Mouse (Mus musculus) CH12.LX (cell line): ENCODE results near the gene Igfbp5. TPM values are rescaled to one million over a fixed set of nuclear protein-coding genes. Genes with fewer than 3 reads are reported as not detected.

ENCODE experiments used
- DNase-seq: peaks from one replicate; pipeline ENCODE4 v3.0.0-alpha.2; 2013; ENCODE audit errors: extremely low read depth
- H3K27ac ChIP-seq: 2 replicates; pipeline ENCODE4 v1.5.1; 2012; ENCODE audit warnings: low read depth, mild to moderate bottlenecking, control low read depth, moderate library complexity; ENCODE audit not compliant: insufficient read depth
- H3K27me3 ChIP-seq: replicated peaks from 2 replicates; pipeline ENCODE3; 2012; ENCODE audit warnings: inconsistent platforms
- H3K36me3 ChIP-seq, 2 experiments: replicated peaks in 1 of 2; 2 replicates each; pipeline versions ENCODE3 to v1.6.1; 2012; ENCODE audit warnings: inconsistent platforms in 1 of 2, low read length in 1 of 2, mild to moderate bottlenecking in 1 of 2, mixed read lengths in 1 of 2, moderate library complexity in 1 of 2; ENCODE audit not compliant: control insufficient read depth in 1 of 2, insufficient read depth in 1 of 2
- H3K4me1 ChIP-seq, 2 experiments: 2 replicates each; pipeline ENCODE4 v1.6.1; 2012; ENCODE audit warnings: inconsistent platforms in 1 of 2, moderate library complexity in 1 of 2; ENCODE audit not compliant: insufficient read depth in 2 of 2, control insufficient read depth in 1 of 2
- H3K4me2 ChIP-seq: 2 replicates; pipeline ENCODE4 v1.6.1; 2012; ENCODE audit warnings: low read depth, mild to moderate bottlenecking, control low read depth; ENCODE audit not compliant: poor library complexity, insufficient read depth, severe bottlenecking
- H3K4me3 ChIP-seq, 3 experiments: fragments of 150-350 bp in 1 of 3; sonication (generic) in 1 of 3; replicated peaks in 1 of 3; 2 replicates each; pipeline versions ENCODE3 to v1.5.1; 2011 to 2012; ENCODE audit warnings: low read depth in 2 of 3, low read length in 2 of 3, mild to moderate bottlenecking in 2 of 3, moderate library complexity in 2 of 3, control low read depth in 1 of 3, improper control_type of control experiment in 1 of 3, inconsistent platforms in 1 of 3, mixed read lengths in 1 of 3; ENCODE audit not compliant: poor library complexity in 1 of 3
- H3K79me2 ChIP-seq: replicated peaks from 2 replicates; pipeline ENCODE4 v1.6.1; 2012; ENCODE audit warnings: mild to moderate bottlenecking, moderate library complexity; ENCODE audit not compliant: control insufficient read depth, poor library complexity, insufficient read depth, severe bottlenecking; ENCODE audit errors: extremely low read depth
- H3K9ac ChIP-seq: 2 replicates; pipeline ENCODE4 v1.6.1; 2012; ENCODE audit warnings: low read depth, mild to moderate bottlenecking, control low read depth, moderate library complexity; ENCODE audit not compliant: insufficient read depth
- H3K9me3 ChIP-seq: replicated peaks from 2 replicates; pipeline ENCODE3; 2012; ENCODE audit warnings: low read length, inconsistent platforms, mixed read lengths
- BHLHE40 ChIP-seq: IDR thresholded peaks from 2 replicates; pipeline ENCODE4 v1.6.1; 2011; ENCODE audit warnings: mild to moderate bottlenecking, low read depth, low read length, improper control_type of control experiment
- CHD1 ChIP-seq: IDR thresholded peaks from 2 replicates; pipeline ENCODE4 v1.6.1; 2012; ENCODE audit warnings: low read depth, low read length, improper control_type of control experiment, inconsistent platforms
- CHD2 ChIP-seq: IDR thresholded peaks from 2 replicates; pipeline ENCODE4 v1.6.1; 2011; ENCODE audit warnings: low read length, improper control_type of control experiment
- E2F4 ChIP-seq: IDR thresholded peaks from 2 replicates; pipeline ENCODE4 v1.6.1; 2011; ENCODE audit warnings: low read depth, low read length, improper control_type of control experiment; ENCODE audit not compliant: insufficient replicate concordance
- ELF1 ChIP-seq: IDR thresholded peaks from 2 replicates; pipeline ENCODE4 v1.6.1; 2014; ENCODE audit warnings: low read depth, mild to moderate bottlenecking, inconsistent platforms, low read length, improper control_type of control experiment
- EP300 ChIP-seq: IDR thresholded peaks from 2 replicates; pipeline ENCODE4 v1.6.1; 2011; ENCODE audit warnings: low read length, improper control_type of control experiment
- GABPA ChIP-seq: IDR thresholded peaks from 2 replicates; pipeline ENCODE4 v1.6.1; 2012; ENCODE audit warnings: low read depth, low read length, improper control_type of control experiment, inconsistent platforms; ENCODE audit not compliant: insufficient replicate concordance
- HCFC1 ChIP-seq: IDR thresholded peaks from 2 replicates; pipeline ENCODE4 v1.6.1; 2012; ENCODE audit warnings: low read depth, mild to moderate bottlenecking, inconsistent platforms, low read length, improper control_type of control experiment
- JUN ChIP-seq: IDR thresholded peaks from 2 replicates; pipeline ENCODE4 v1.6.1; 2011; ENCODE audit warnings: low read depth, mild to moderate bottlenecking, low read length, improper control_type of control experiment, moderate library complexity; ENCODE audit not compliant: insufficient read depth
- JUND ChIP-seq: conservative IDR thresholded peaks from 2 replicates; pipeline ENCODE4 v1.6.1; 2011; ENCODE audit warnings: low read depth, low read length, improper control_type of control experiment
- MAFK ChIP-seq: IDR thresholded peaks from 2 replicates; pipeline ENCODE4 v1.6.1; 2011; ENCODE audit warnings: low read length, improper control_type of control experiment; ENCODE audit not compliant: insufficient replicate concordance
- MAX ChIP-seq: IDR thresholded peaks from 2 replicates; pipeline ENCODE4 v1.6.1; 2011; ENCODE audit warnings: low read length, improper control_type of control experiment
- MAZ ChIP-seq: IDR thresholded peaks from 2 replicates; pipeline ENCODE4 v1.6.1; 2012; ENCODE audit warnings: low read depth, mild to moderate bottlenecking, inconsistent platforms, low read length, improper control_type of control experiment, moderate library complexity
- MEF2A ChIP-seq: IDR thresholded peaks from 2 replicates; pipeline ENCODE4 v1.6.1; 2014; ENCODE audit warnings: low read depth, mild to moderate bottlenecking, inconsistent platforms, low read length, improper control_type of control experiment, borderline replicate concordance
- MXI1 ChIP-seq: IDR thresholded peaks from 2 replicates; pipeline ENCODE4 v1.6.1; 2011; ENCODE audit warnings: mild to moderate bottlenecking, low read depth, low read length, improper control_type of control experiment
- MYC ChIP-seq: IDR thresholded peaks from 2 replicates; pipeline ENCODE4 v1.6.1; 2011; ENCODE audit warnings: low read depth, mild to moderate bottlenecking, improper control_type of control experiment, low read length
- PAX5 ChIP-seq: IDR thresholded peaks from 2 replicates; pipeline ENCODE4 v1.6.1; 2012; ENCODE audit warnings: low read length, inconsistent platforms, mixed read lengths
- POLR2AphosphoS2 ChIP-seq: IDR thresholded peaks from 2 replicates; pipeline ENCODE4 v1.6.1; 2011; ENCODE audit warnings: low read depth, low read length, improper control_type of control experiment
- RAD21 ChIP-seq: IDR thresholded peaks from 2 replicates; pipeline ENCODE4 v1.6.1; 2011; ENCODE audit warnings: low read depth, mild to moderate bottlenecking, low read length, improper control_type of control experiment, moderate library complexity
- RCOR1 ChIP-seq: conservative IDR thresholded peaks from 2 replicates; pipeline ENCODE4 v1.6.1; 2012; ENCODE audit warnings: low read depth, mild to moderate bottlenecking, inconsistent platforms, low read length, improper control_type of control experiment
- TBP ChIP-seq: conservative IDR thresholded peaks from 2 replicates; pipeline ENCODE4 v1.6.1; 2011; ENCODE audit warnings: low read depth, low read length, improper control_type of control experiment
- TCF12 ChIP-seq: IDR thresholded peaks from 2 replicates; pipeline ENCODE4 v1.6.1; 2014; ENCODE audit warnings: low read depth, mild to moderate bottlenecking, inconsistent platforms, low read length, improper control_type of control experiment
- UBTF ChIP-seq: IDR thresholded peaks from 2 replicates; pipeline ENCODE4 v1.6.1; 2012; ENCODE audit warnings: low read depth, mild to moderate bottlenecking, inconsistent platforms, low read length, improper control_type of control experiment, moderate library complexity
- USF2 ChIP-seq: conservative IDR thresholded peaks from 2 replicates; pipeline ENCODE4 v1.6.1; 2011; ENCODE audit warnings: low read depth, low read length, improper control_type of control experiment
- ZC3H11A ChIP-seq: IDR thresholded peaks from 2 replicates; pipeline ENCODE4 v1.6.1; 2012; ENCODE audit warnings: low read depth, mild to moderate bottlenecking, inconsistent platforms, low read length, improper control_type of control experiment
- ZKSCAN1 ChIP-seq: IDR thresholded peaks from 2 replicates; pipeline ENCODE4 v1.6.1; 2012; ENCODE audit warnings: low read depth, inconsistent platforms, low read length, improper control_type of control experiment, borderline replicate concordance
- ZMIZ1 ChIP-seq: IDR thresholded peaks from 2 replicates; pipeline ENCODE4 v1.6.1; 2012; ENCODE audit warnings: low read depth, mild to moderate bottlenecking, inconsistent platforms, low read length, improper control_type of control experiment
- ZNF384 ChIP-seq: IDR thresholded peaks from 2 replicates; pipeline ENCODE4 v1.6.1; 2012; ENCODE audit warnings: low read depth, low read length, improper control_type of control experiment, inconsistent platforms
- dilution Hi-C: fragments of 300-500 bp; cut with MboI; formaldehyde crosslinking; loops from 2 replicates; pipeline ENCODE4 v1.14.3; 2020; ENCODE audit warnings: low sequenced_read_pairs; ENCODE audit not compliant: extremely low pct_unique_long_range_greater_than_20kb, extremely low pct_ligation_motif_present
- in situ Hi-C: fragments of 300-500 bp; cut with MboI; formaldehyde crosslinking; loops from 3 replicates; pipeline ENCODE4 v1.14.3; 2019; ENCODE audit warnings: low sequenced_read_pairs, low pct_ligation_motif_present, low pct_unique_long_range_greater_than_20kb, mixed read lengths
- polyA plus RNA-seq: library from polyadenylated mRNA; unstranded; fragments of >175 nt; gene quantifications from 2 replicates; pipeline ENCODE4 v1.2.1, GENCODE M21; 2012; ENCODE audit warnings: low read depth; ENCODE audit not compliant: insufficient read length
- total RNA-seq, 2 experiments: library from RNA; depleted of rRNA; stranded (reverse); fragments of 300-350 nt in 1 of 2; fragments of >200 nt in 1 of 2; gene quantifications; 2 replicates each; pipeline ENCODE4 v1.2.3; 2012 to 2014

Igfbp5 gene
- total and polyA plus RNA-seq, 3 experiments, result 0.08 to 0.09 TPM; not detected in 1

DNA sequence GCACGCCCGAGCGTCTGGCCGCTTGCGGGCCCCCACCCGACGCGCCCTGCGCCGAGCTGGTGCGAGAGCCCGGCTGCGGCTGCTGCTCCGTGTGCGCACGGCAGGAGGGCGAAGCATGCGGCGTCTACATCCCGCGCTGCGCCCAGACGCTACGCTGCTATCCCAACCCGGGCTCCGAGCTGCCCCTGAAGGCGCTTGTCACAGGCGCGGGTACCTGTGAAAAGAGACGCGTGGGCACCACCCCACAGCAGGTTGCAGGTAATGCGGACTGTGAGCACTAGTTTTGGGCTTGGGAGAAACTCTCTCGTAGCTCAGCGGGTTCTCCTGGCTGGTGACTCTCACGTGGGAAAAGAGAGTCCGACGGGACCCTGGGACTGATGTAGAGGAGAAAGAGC lies 50.0 kb downstream of the Igfbp5 start:
- H3K4me3 ChIP-seq, result peak overlapping the region; percentile 75 to 98 (median 77)
- H3K4me2 ChIP-seq, result peak overlapping the region; percentile 92
- H3K4me1 ChIP-seq, result peaks cover 6 to 43% of the 10 kb centered on the region in 2 experiments
- no peaks in the 10 kb centered on the region for H3K9me3 ChIP-seq
- in situ Hi-C loops, result loop anchor here (25.0 kb wide), 1 partner anchor 387 kb away; no protein-coding TSS in a partner anchor
- peaks cover 12% of the 10 kb centered on the region for H3K27me3 ChIP-seq
- dilution Hi-C loops, result no loop called here
- no peaks in the 10 kb centered on the region for H3K36me3 ChIP-seq
- peaks cover 30% of the 10 kb centered on the region for H3K79me2 ChIP-seq
- peak overlapping the region; percentile 95 for H3K27ac ChIP-seq
- DNase-seq, result no peak
- peak overlapping the region; percentile 92 for H3K9ac ChIP-seq
- TF ChIP-seq UBTF (peak; percentile 18), MAFK (no peak), TCF12 (peak; percentile 7; the same call in 1 of the 2 replicates), MAX (peak; percentile 2; the same call in 1 of the 2 replicates), MAZ (0 out of 2 replicates have a peak, but pooled peaks have one; percentile 15), ZNF384 (no peak), PAX5 (no peak), ELF1 (0 out of 2 replicates have a peak, but pooled peaks have one; percentile 5)

DNA sequence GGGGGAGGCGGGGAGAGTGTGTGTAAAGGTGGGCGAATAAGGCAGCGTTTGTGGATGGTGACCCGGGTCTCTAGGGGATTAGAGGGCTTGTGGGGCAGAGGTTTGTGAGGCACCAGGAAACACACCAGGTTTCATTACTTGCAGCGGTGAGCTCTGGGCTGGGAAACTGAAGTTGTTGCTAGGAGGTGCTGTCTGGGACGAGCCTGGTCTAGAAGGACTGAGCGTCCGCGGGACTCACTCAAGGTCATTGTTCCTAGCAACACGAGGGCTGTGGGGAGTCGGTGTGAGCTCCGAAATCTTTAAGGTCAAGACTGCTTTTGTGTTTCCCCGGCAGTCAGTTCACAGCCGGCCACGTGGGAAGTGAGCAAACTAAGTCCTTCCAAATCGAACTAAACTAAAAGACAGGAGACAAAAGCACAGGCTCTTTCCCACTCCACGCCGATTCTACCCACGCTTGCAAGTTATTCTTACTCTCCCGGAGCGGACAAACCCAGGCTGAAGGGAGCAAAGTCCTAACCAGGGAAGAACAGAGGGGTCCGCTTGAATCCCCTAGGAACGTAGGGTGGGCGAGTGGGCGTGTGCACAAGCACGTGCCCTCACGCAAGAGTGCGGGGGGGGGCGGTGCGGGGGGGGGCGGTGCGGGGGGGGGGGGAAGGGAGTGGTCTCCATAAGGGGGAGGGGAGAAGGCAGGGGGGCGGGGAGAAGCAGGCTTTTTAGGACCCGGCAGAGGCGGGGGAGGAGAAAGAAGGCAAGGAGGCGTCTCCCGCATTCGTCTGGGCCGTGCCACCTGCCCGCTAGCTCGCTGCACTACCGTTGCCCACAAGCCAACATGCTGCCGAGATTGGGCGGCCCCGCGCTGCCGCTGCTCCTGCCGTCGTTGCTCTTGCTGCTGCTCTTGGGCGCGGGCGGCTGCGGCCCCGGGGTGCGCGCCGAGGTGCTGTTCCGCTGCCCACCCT lies 50.7 kb downstream of the Igfbp5 start, which contains the start of gene Igfbp2:
Igfbp2 (plus strand) TSS at position 753 of the 956 bp plus-strand sequence.
- peak; percentile 94 for DNase-seq
- dilution Hi-C loops, result no loop called here
- peak within 1 kb of the TSS; percentile 92 for H3K4me2 ChIP-seq
- no peak for TF ChIP-seq PAX5
- peak; percentile 91 for TF ChIP-seq BHLHE40
- no peak for TF ChIP-seq GABPA
- TF ChIP-seq CHD1, result peak; percentile 81; the same call in 1 of the 2 replicates
- peak; percentile 94 for TF ChIP-seq MXI1
- peak; percentile 87 for TF ChIP-seq MEF2A
- peak; percentile 78 for TF ChIP-seq CHD2
- peak; percentile 91 for TF ChIP-seq ZMIZ1
- peak; percentile 90 for TF ChIP-seq TBP
- TF ChIP-seq MAX, result peak; percentile 86
- TF ChIP-seq RCOR1, result 0 out of 2 replicates have a peak, but pooled peaks have one; percentile 81
- no peak for TF ChIP-seq ZC3H11A
- peak; percentile 79 for TF ChIP-seq POLR2AphosphoS2
- no peak for TF ChIP-seq E2F4
- TF ChIP-seq MAZ, result peak; percentile 81
- peak; percentile 87 for TF ChIP-seq EP300
- TF ChIP-seq JUND, result no peak
- TF ChIP-seq RAD21, result peak; percentile 16
- no peak for TF ChIP-seq ZKSCAN1
- TF ChIP-seq MAFK, result peak; percentile 69
- peak; percentile 68 for TF ChIP-seq ELF1
- peak; percentile 90 for TF ChIP-seq MYC
- no peak for TF ChIP-seq USF2
- peak; percentile 59; the same call in 1 of the 2 replicates for TF ChIP-seq ZNF384
- peak; percentile 49 for TF ChIP-seq HCFC1
- TF ChIP-seq JUN, result no peak

More for the DNA sequence above, 50.7 kb downstream of the Igfbp5 start, which contains the start of gene Igfbp2:
- Histone ChIP-seq H3K27me3 (peaks cover 15% of the 10 kb centered on the region), H3K36me3 (no peaks in the 10 kb centered on the region), H3K9me3 (no peaks in the 10 kb centered on the region), H3K27ac (peak within 1 kb of the TSS; percentile 95), H3K4me3 (peak within 1 kb of the TSS; percentile 75 to 98 (median 77)), H3K9ac (peak within 1 kb of the TSS; percentile 92), H3K79me2 (peaks cover 28% of the 10 kb centered on the region), H3K4me1 (peaks cover 5 to 37% of the 10 kb centered on the region in 2 experiments)
- in situ Hi-C loops, result no loop called here
